Mouse (Mus musculus) neural tube, embryonic 13.5 days (tissue): ENCODE measurements around the gene Bdkrb1. TPM values are rescaled to one million over a fixed set of nuclear protein-coding genes. Genes with fewer than 3 reads are reported as not detected.

Experiments
- ATAC-seq: fragments of 200-750 bp; cut with Nextera tagmentation; 2 replicates; pipeline ENCODE4 v1.8.0; 2017; ENCODE audit warnings: low read depth, mild to moderate bottlenecking, moderate TSS enrichment, moderate library complexity
- H3K27ac ChIP-seq: fragments of 300-500 bp; sonication (generic); replicated peaks from 2 replicates; pipeline ENCODE4 v1.5.1; 2015; ENCODE audit warnings: moderate library complexity, mild to moderate bottlenecking, inconsistent platforms
- H3K27me3 ChIP-seq: fragments of 300-500 bp; sonication (generic); 2 replicates; pipeline ENCODE4 v1.6.1; 2015; ENCODE audit warnings: mild to moderate bottlenecking, inconsistent platforms
- H3K36me3 ChIP-seq: fragments of 300-500 bp; sonication (generic); 2 replicates; pipeline ENCODE4 v1.6.1; 2015; ENCODE audit warnings: mild to moderate bottlenecking, inconsistent platforms
- H3K4me1 ChIP-seq: fragments of 300-500 bp; sonication (generic); replicated peaks from 2 replicates; pipeline ENCODE4 v1.6.1; 2015; ENCODE audit warnings: inconsistent platforms
- H3K4me2 ChIP-seq: fragments of 300-500 bp; sonication (generic); 2 replicates; pipeline ENCODE4 v1.6.1; 2015; ENCODE audit warnings: inconsistent platforms, mild to moderate bottlenecking, moderate library complexity
- H3K4me3 ChIP-seq: fragments of 300-500 bp; sonication (generic); 2 replicates; pipeline ENCODE4 v1.5.1; 2015; ENCODE audit warnings: mild to moderate bottlenecking, inconsistent platforms
- H3K9ac ChIP-seq: fragments of 300-500 bp; sonication (generic); 2 replicates; pipeline ENCODE4 v1.6.1; 2015; ENCODE audit warnings: moderate library complexity, mild to moderate bottlenecking, inconsistent platforms
- H3K9me3 ChIP-seq: fragments of 300-500 bp; sonication (generic); 2 replicates; pipeline ENCODE4 v1.6.1; 2016; ENCODE audit warnings: inconsistent platforms
- WGBS: fragments of 180-500 bp; shearing (Covaris S2); methylation state at CpG from one replicate; pipeline ENCODE4 v1.1.7; 2015; 5-methylcytosine and 5-hydroxymethylcytosine counted together
- polyA plus RNA-seq: library from polyadenylated mRNA; unstranded; fragments of >200 nt; fragmentation: Nextera tagmentation; extraction: Ambion mirVana; gene quantifications from 2 replicates; pipeline ENCODE4 v1.2.1, GENCODE M21; 2015

The Bdkrb1 gene
- polyA plus RNA-seq, 1 experiment from 2014 or later, result not detected

- Histone ChIP-seq H3K36me3 (no peaks in the 10 kb centered on the region), H3K4me2 (no peak overlapping the region), H3K27me3 (no peaks in the 10 kb centered on the region), H3K27ac (no peak overlapping the region), H3K9me3 (no peaks in the 10 kb centered on the region), H3K9ac (no peak overlapping the region), H3K4me1 (no peaks in the 10 kb centered on the region), H3K4me3 (no peak overlapping the region)
- no peak for ATAC-seq
- 85% methylated on average over 2 of the region's 2 CpGs for WGBS
These were observed 30.3 kb upstream of the Bdkrb1 start for GRCm38 (mm10) chr12:105572622-105573021.

DNA sequence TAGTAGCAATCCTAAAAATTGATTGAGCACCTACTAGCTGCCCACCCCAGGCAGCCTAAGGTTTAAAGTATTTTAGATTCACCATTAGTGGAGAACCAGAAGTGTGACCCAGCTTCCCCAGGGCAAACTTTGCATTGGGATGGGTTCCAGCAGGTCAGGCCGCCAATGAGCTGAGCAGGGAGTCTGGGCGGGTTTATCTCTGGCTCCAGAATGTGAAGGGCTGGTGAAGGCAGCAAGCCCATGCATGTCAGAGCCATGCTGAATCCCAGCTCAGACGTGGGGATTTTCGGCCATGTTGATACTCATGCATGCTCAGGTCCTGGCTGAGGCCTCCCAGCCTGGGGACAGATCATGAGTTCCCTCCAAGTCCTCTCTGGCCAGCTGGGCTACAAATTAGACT lies 28.5 kb upstream of the Bdkrb1 start:
- Histone ChIP-seq H3K9ac (no peak overlapping the region), H3K9me3 (no peaks in the 10 kb centered on the region), H3K27me3 (no peaks in the 10 kb centered on the region), H3K4me1 (no peaks in the 10 kb centered on the region), H3K4me2 (no peak overlapping the region), H3K27ac (no peak overlapping the region), H3K36me3 (no peaks in the 10 kb centered on the region), H3K4me3 (no peak overlapping the region)
- no peak for ATAC-seq
- WGBS, result 94% methylated on average over 4 of the region's 4 CpGs

DNA sequence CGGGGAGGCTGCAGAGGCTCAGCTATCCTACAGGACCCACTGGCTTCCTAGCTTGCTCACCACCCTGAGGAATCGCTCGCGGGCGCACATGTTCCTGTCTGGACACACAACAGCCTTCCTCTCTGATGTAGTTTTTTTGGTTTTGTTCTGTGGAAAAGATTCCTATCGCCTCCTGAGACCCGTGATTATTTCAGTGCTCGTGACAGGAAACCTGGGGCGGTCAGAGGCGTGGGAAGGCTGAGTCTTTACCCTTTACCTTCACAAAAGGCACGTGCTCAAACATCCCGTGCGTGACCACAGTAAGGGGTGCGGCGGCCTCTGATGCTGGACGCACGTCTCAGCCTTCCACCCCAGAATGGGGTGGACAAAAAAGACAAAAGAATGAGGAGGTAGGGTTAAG lies 22.4 kb upstream of the Bdkrb1 start:
- Histone ChIP-seq H3K27ac (no peak overlapping the region), H3K9ac (no peak overlapping the region), H3K36me3 (no peaks in the 10 kb centered on the region), H3K4me2 (no peak overlapping the region), H3K4me1 (peaks cover 19% of the 10 kb centered on the region), H3K4me3 (no peak overlapping the region), H3K27me3 (no peaks in the 10 kb centered on the region), H3K9me3 (no peaks in the 10 kb centered on the region)
- no peak for ATAC-seq
- 79% methylated on average over 17 of the region's 17 CpGs for WGBS

DNA sequence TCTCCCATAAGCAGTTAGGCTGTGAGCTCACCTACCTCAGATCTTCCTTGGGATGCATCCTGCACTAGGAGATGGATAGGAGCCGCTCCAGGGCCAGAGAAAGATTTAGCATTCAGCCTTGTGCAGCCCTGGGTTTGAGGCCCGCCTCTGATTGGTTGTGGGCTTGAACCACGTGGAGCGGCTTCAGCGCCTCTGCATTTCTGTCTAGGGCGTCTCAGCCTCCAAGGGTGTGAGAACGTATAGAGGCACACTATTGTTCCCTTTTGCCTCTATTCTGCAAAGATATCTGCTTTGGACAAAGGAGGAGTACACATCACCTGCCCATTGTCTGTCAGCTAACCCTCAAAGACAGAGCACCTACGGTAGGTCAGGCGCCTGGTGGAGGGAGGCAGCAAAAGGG lies 20.4 kb upstream of the Bdkrb1 start:
- WGBS, result 59% methylated on average over 9 of the region's 9 CpGs
- no peak for ATAC-seq

DNA sequence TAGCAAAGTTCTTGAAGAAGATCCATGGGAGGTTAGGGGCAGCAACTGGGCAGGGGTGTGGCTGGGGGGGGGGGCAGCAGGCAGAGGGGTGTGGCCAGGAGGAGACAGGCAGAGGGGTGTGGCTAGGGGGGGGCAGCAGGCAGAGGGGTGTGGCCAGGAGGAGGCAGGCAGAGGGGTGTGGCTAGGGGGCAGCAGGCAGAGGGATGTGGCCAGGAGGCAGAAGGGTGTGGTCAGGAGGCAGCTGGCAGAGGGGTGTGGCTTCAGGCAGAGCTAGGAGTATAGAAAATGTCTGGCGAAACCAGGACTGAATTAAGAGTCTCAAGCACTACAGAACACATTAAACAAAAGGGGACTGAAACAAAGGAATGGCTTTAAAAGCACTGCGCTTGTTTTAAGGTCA lies 19.4 kb upstream of the Bdkrb1 start:
- H3K4me3 ChIP-seq, result no peak overlapping the region

More for the DNA sequence above, 20.4 kb upstream of the Bdkrb1 start:
- Histone ChIP-seq H3K9me3 (no peaks in the 10 kb centered on the region), H3K36me3 (no peaks in the 10 kb centered on the region), H3K27me3 (no peaks in the 10 kb centered on the region), H3K4me2 (no peak overlapping the region), H3K4me1 (peaks cover 19% of the 10 kb centered on the region), H3K9ac (no peak overlapping the region), H3K4me3 (no peak overlapping the region), H3K27ac (no peak overlapping the region)

DNA sequence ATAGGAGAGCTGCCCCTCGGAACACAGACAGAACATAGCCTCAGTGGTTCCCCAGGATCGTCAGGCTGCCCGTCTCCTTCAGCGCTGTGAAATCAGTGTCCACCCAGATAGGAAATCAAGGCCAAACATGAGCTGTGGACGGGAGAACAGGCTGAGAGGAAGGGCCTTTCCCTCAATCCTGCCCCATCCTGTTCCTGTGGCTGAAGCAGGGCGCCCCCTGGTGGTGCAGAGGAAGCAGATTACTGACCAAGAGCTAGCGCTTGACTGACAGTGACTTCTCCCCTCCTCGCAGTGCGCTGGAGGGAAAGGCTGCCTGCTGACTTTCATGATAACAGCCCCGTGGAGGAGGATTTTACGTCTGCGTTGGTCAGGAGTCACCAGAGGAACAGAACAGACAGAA lies 18.0 kb upstream of the Bdkrb1 start:
- H3K4me1 ChIP-seq, result peaks cover 19% of the 10 kb centered on the region
- H3K36me3 ChIP-seq, result no peaks in the 10 kb centered on the region
- H3K9me3 ChIP-seq, result no peaks in the 10 kb centered on the region
- 19% methylated on average over 12 of the region's 12 CpGs for WGBS
- no peak for ATAC-seq
- H3K4me3 ChIP-seq, result no peak overlapping the region
- no peak overlapping the region for H3K9ac ChIP-seq
- H3K27me3 ChIP-seq, result no peaks in the 10 kb centered on the region
- H3K4me2 ChIP-seq, result no peak overlapping the region
- H3K27ac ChIP-seq, result no peak overlapping the region

More for the DNA sequence above, 19.4 kb upstream of the Bdkrb1 start:
- Histone ChIP-seq H3K9ac (no peak overlapping the region), H3K27ac (no peak overlapping the region), H3K27me3 (no peaks in the 10 kb centered on the region), H3K36me3 (no peaks in the 10 kb centered on the region), H3K9me3 (no peaks in the 10 kb centered on the region), H3K4me2 (no peak overlapping the region), H3K4me1 (peaks cover 19% of the 10 kb centered on the region)
- no peak for ATAC-seq
- WGBS, result 11% methylated on average over 2 of the region's 2 CpGs

DNA sequence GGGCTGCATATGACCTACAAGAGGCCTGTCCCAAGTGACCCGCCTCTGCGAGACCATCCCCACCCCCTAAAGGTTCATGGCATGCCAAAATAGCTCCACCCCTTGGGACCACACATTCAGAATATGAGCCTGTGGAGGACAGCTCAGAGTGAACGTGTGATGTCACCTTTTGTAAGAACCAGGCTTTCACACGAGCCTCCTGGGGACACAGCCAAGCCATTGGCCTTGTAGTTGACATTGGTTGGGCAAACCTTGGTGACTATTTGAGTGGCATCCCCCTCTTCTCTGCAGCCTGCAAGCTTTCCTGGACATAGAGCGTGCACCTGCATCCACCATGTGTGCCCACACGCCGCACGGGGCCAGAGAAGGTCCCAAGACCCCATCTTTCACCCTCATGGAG lies 15.4 kb upstream of the Bdkrb1 start:
- 86% methylated on average over 8 of the region's 8 CpGs for WGBS
- Histone ChIP-seq H3K4me1 (peaks cover 15% of the 10 kb centered on the region), H3K9me3 (no peaks in the 10 kb centered on the region), H3K36me3 (no peaks in the 10 kb centered on the region), H3K27me3 (no peaks in the 10 kb centered on the region), H3K27ac (no peak overlapping the region), H3K9ac (no peak overlapping the region), H3K4me2 (no peak overlapping the region), H3K4me3 (no peak overlapping the region)
- ATAC-seq, result no peak

DNA sequence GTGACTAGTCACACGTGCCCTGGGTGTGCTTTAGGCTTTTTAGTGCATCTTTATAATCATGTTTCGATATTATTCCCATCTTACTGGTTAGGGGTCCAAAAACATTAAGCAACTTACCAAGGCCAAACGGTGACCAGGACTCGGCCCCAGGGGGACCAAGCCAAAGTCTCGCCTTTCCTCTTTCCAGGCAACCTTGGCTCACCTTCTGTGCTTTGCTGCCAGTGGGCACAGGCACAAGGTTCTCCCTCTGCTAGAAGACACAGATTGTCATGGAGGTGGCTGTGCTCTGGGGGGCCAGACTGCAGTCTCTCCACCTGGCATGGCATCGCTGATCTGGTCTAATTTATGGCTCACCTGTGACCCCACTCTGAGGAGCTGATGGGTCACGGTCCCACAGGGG lies 12.1 kb upstream of the Bdkrb1 start:
- Histone ChIP-seq H3K27ac (no peak overlapping the region), H3K9ac (no peak overlapping the region), H3K9me3 (no peaks in the 10 kb centered on the region), H3K4me1 (no peaks in the 10 kb centered on the region; the same call in 1 of the 2 replicates), H3K36me3 (no peaks in the 10 kb centered on the region), H3K4me2 (no peak overlapping the region), H3K27me3 (no peaks in the 10 kb centered on the region), H3K4me3 (no peak overlapping the region)
- 81% methylated on average over 7 of the region's 7 CpGs for WGBS
- no peak for ATAC-seq

DNA sequence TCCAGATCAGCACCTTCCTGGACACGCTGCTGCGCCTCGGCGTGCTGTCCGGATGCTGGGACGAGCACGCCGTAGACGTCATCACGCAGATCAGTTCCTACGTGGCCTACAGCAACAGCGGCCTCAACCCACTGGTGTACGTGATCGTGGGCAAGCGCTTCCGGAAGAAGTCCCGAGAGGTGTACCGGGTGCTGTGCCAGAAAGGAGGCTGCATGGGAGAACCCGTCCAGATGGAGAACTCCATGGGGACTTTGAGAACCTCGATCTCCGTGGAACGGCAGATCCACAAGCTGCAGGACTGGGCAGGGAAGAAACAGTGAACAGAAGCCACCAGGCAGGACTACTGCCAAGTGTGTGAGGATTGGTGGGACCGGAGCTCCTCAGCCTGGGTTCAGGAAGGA lies 10.5 kb upstream of the Bdkrb1 start:
- no peak overlapping the region for H3K4me2 ChIP-seq
- WGBS, result 92% methylated on average over 23 of the region's 23 CpGs
- H3K27ac ChIP-seq, result no peak overlapping the region
- ATAC-seq, result no peak
- H3K27me3 ChIP-seq, result no peaks in the 10 kb centered on the region
- H3K36me3 ChIP-seq, result no peaks in the 10 kb centered on the region
- no peak overlapping the region for H3K4me3 ChIP-seq
- H3K4me1 ChIP-seq, result no peaks in the 10 kb centered on the region; the same call in 1 of the 2 replicates
- H3K9me3 ChIP-seq, result no peaks in the 10 kb centered on the region
- no peak overlapping the region for H3K9ac ChIP-seq

- WGBS, result 60% methylated on average over 4 of the region's 4 CpGs
- ATAC-seq, result no peak
These were observed 9.4 kb upstream of the Bdkrb1 start for GRCm38 (mm10) chr12:105593471-105593870.

DNA sequence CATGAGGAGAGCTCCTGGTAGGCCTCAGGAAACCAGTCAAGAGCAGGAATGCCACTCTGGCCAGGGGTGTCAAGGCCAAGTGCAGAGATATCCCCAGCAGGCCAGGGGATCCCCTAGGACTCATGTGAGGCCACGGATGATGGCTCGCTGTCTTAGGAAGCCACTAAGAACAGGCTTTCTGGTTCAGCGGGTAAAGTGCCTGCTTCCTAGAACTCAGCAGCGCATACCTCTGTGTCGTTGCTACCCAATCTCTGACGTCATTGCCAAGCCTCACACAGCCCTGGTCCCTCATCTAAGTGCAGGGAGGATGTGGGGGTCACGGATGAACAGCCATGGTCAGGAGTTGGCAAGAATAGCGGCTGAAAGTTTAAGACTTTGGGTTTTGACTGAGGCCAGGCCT lies 5.8 kb upstream of the Bdkrb1 start:
- Histone ChIP-seq H3K4me2 (no peak overlapping the region), H3K27ac (no peak overlapping the region), H3K4me1 (peaks cover 7% of the 10 kb centered on the region; the same call in 1 of the 2 replicates), H3K27me3 (no peaks in the 10 kb centered on the region), H3K4me3 (no peak overlapping the region), H3K36me3 (no peaks in the 10 kb centered on the region), H3K9me3 (no peaks in the 10 kb centered on the region), H3K9ac (no peak overlapping the region)
- 90% methylated on average over 8 of the region's 8 CpGs for WGBS
- ATAC-seq, result no peak

More at GRCm38 (mm10) chr12:105593471-105593870, 9.4 kb upstream of the Bdkrb1 start:
- H3K9me3 ChIP-seq, result no peaks in the 10 kb centered on the region
- no peaks in the 10 kb centered on the region for H3K27me3 ChIP-seq
- H3K27ac ChIP-seq, result no peak overlapping the region
- no peak overlapping the region for H3K9ac ChIP-seq
- no peak overlapping the region for H3K4me2 ChIP-seq
- no peaks in the 10 kb centered on the region for H3K36me3 ChIP-seq
- H3K4me3 ChIP-seq, result no peak overlapping the region
- H3K4me1 ChIP-seq, result no peaks in the 10 kb centered on the region; the same call in 1 of the 2 replicates

- Histone ChIP-seq H3K36me3 (no peaks in the 10 kb centered on the region), H3K9ac (no peak overlapping the region), H3K9me3 (no peaks in the 10 kb centered on the region), H3K4me1 (peaks cover 7% of the 10 kb centered on the region; the same call in 1 of the 2 replicates), H3K4me3 (no peak overlapping the region), H3K4me2 (no peak overlapping the region), H3K27me3 (no peaks in the 10 kb centered on the region), H3K27ac (no peak overlapping the region)
- no peak for ATAC-seq
- WGBS, result 86% methylated on average over 10 of the region's 10 CpGs
These were observed 4.4 kb upstream of the Bdkrb1 start for GRCm38 (mm10) chr12:105598503-105598902.

DNA sequence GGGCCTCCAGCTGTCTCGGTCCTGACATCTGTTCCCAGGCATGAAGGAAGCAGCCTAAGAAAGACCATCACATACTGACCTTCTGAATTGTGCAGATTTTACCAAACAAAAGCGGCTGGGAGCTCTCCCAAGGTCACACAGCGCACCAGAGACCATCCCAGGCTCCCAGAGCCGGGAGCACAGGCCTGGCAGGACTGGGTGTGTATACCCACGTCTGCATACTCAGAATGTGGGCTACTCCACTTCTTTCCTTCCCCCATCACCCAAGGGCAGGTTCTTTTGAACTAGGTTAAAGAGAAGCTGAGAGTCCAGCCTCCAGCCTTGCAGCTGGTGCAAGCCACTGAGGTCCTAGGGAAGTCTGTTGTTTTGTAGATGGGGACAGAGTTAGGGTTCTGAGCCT lies 3.8 kb upstream of the Bdkrb1 start:
- Histone ChIP-seq H3K4me2 (no peak overlapping the region), H3K36me3 (no peaks in the 10 kb centered on the region), H3K9ac (no peak overlapping the region), H3K4me1 (peaks cover 7% of the 10 kb centered on the region; the same call in 1 of the 2 replicates), H3K27me3 (no peaks in the 10 kb centered on the region), H3K9me3 (no peaks in the 10 kb centered on the region), H3K4me3 (no peak overlapping the region), H3K27ac (no peak overlapping the region)
- 60% methylated on average over 5 of the region's 5 CpGs for WGBS
- ATAC-seq, result no peak
